In genomic region chr3:90384851-90385375, GRCm38 (mm10) we compare ENCODE assay signal across 31 mouse cellular contexts. TPM values are rescaled to one million over a fixed set of nuclear protein-coding genes. Genes with fewer than 3 reads are reported as not detected.
A peak's percentile ranks its signal among the peaks of the same experiment; 100 is the strongest.
DNase-seq lines count a peak whose midpoint lies in the region; ATAC-seq and TF ChIP-seq lines count a peak whose summit lies in the region.
"Had no signal": no experiment of that assay in that cellular context is flagged by ENCODE, and none has a peak within 500 bp of the region (broad histone marks: within the 10 kb centered on the region; RNA-seq: fewer than 3 reads in every experiment).

No protein-coding gene starts in this region.

- peak; percentile 36 for DNase-seq in kidney, adult 11 months
- DNase-seq in kidney, postnatal 36 days = no peak
- DNase-seq in embryonic facial prominence, embryonic 10.5 days (ENCODE audit: low spot score) = no peak
- DNase-seq in kidney, adult 8-10 months = peak; percentile 14 to 32
- DNase-seq in kidney, postnatal 0 days (ENCODE audit: low spot score) = peak; percentile 33
- DNase-seq in stomach, postnatal 0 days (ENCODE audit: low spot score) = no peak
- no peak for DNase-seq in c-Kit-positive CD71-positive TER-119-positive erythroid progenitor cells, embryonic 14.5 days (ENCODE audit: low spot score)
- DNase-seq in limb, embryonic 10.5 days (ENCODE audit: low spot score) = no peak
- DNase-seq: adrenal gland, adult 8-10 months; B cell, adult 2 months; cerebellum, adult 11 months; cerebellum, adult 9-10 months; cerebellum, postnatal 36 days; embryo, embryonic 11 days; gastrocnemius, postnatal 14 days; heart, adult 18-20 months; heart, postnatal 4 days; layer of hippocampus, postnatal 36 days; left cerebral cortex, postnatal 4 days; liver, embryonic 13.5 days; lung, adult 18-20 months; lung, postnatal 10 days had no signal

- no peak for TF ChIP-seq EP300 in stomach, postnatal 0 days (optimal IDR thresholded peaks at IDR 0.05)

- H3K9me3 ChIP-seq in embryonic facial prominence, embryonic 10.5 days = no peaks in the 10 kb centered on the region
- no peaks in the 10 kb centered on the region for H3K9me3 ChIP-seq in kidney, postnatal 0 days (replicated peaks; ENCODE audit: low read length)
- H3K9me3 ChIP-seq in stomach, postnatal 0 days (ENCODE audit: control insufficient read depth, low read length) = no peaks in the 10 kb centered on the region
- H3K9me3 ChIP-seq in limb, embryonic 10.5 days (replicated peaks) = no peaks in the 10 kb centered on the region
- H3K9me3 ChIP-seq: forebrain, embryonic 12.5 days; hindbrain, embryonic 13.5 days; limb, embryonic 15.5 days; liver, embryonic 13.5 days; midbrain, embryonic 10.5 days had no signal

- 66% methylated on average over 7 of the region's 7 CpGs for WGBS in embryonic facial prominence, embryonic 10.5 days
- 59% methylated on average over 7 of the region's 7 CpGs for WGBS in kidney, postnatal 0 days
- 25% methylated on average over 7 of the region's 7 CpGs for WGBS in stomach, postnatal 0 days
- 65% methylated on average over 7 of the region's 7 CpGs for WGBS in limb, embryonic 10.5 days

- no peak overlapping the region for H3K4me2 ChIP-seq in kidney, postnatal 0 days (ENCODE audit: low read length)
- no peak overlapping the region for H3K4me2 ChIP-seq in stomach, postnatal 0 days (replicated peaks; ENCODE audit: low read depth)
- H3K4me2 ChIP-seq: forebrain, embryonic 12.5 days; heart, embryonic 11.5 days; hindbrain, embryonic 13.5 days; limb, embryonic 15.5 days; liver, embryonic 13.5 days had no signal

- H3K9ac ChIP-seq in kidney, postnatal 0 days (ENCODE audit: low read depth, low read length) = no peak overlapping the region
- no peak overlapping the region; the same call in 1 of the 2 replicates for H3K9ac ChIP-seq in stomach, postnatal 0 days (ENCODE audit: low read length)
- H3K9ac ChIP-seq: forebrain, embryonic 12.5 days; hindbrain, embryonic 13.5 days; limb, embryonic 15.5 days; liver, embryonic 13.5 days had no signal

- H3K36me3 ChIP-seq in embryonic facial prominence, embryonic 10.5 days (replicated peaks) = peaks cover 41% of the 10 kb centered on the region
- H3K36me3 ChIP-seq in kidney, postnatal 0 days (ENCODE audit: insufficient read depth, low read length) = 0 out of 2 replicates have a peak, but pooled peaks cover 5% of the 10 kb centered on the region
- no peaks in the 10 kb centered on the region for H3K36me3 ChIP-seq in stomach, postnatal 0 days (ENCODE audit: control insufficient read depth, insufficient read depth, low read length)
- H3K36me3 ChIP-seq in limb, embryonic 10.5 days = peaks cover 41% of the 10 kb centered on the region
- H3K36me3 ChIP-seq: liver, embryonic 13.5 days had no signal

- no peak overlapping the region for H3K4me3 ChIP-seq in embryonic facial prominence, embryonic 10.5 days
- H3K4me3 ChIP-seq in kidney, postnatal 0 days (replicated peaks; ENCODE audit: low read depth, low read length) = no peak overlapping the region
- no peak overlapping the region for H3K4me3 ChIP-seq in stomach, postnatal 0 days (ENCODE audit: low read depth, low read length)
- no peak overlapping the region for H3K4me3 ChIP-seq in limb, embryonic 10.5 days
- H3K4me3 ChIP-seq: erythroblast, embryonic 14.5 days; forebrain, embryonic 12.5 days; hindbrain, embryonic 13.5 days; limb, embryonic 15.5 days; liver, embryonic 13.5 days; midbrain, embryonic 10.5 days had no signal

- H3K27me3 ChIP-seq in embryonic facial prominence, embryonic 10.5 days (replicated peaks; ENCODE audit: low read depth, poor library complexity, severe bottlenecking) = no peaks in the 10 kb centered on the region
- H3K27me3 ChIP-seq in kidney, postnatal 0 days (ENCODE audit: insufficient read depth, low read length) = no peaks in the 10 kb centered on the region
- no peaks in the 10 kb centered on the region for H3K27me3 ChIP-seq in stomach, postnatal 0 days (ENCODE audit: control insufficient read depth, insufficient read depth, low read length)
- H3K27me3 ChIP-seq in limb, embryonic 10.5 days (ENCODE audit: low read depth, poor library complexity, severe bottlenecking) = no peaks in the 10 kb centered on the region
- H3K27me3 ChIP-seq: hindbrain, embryonic 13.5 days; limb, embryonic 15.5 days had no signal

- no peak for TF ChIP-seq CTCF in kidney, postnatal 0 days (IDR thresholded peaks at IDR 0.05; ENCODE audit: low read depth)
- TF ChIP-seq CTCF in stomach, postnatal 0 days (IDR thresholded peaks at IDR 0.05; ENCODE audit: low read depth) = no peak

- H3K4me1 ChIP-seq in embryonic facial prominence, embryonic 10.5 days = peaks cover 61% of the 10 kb centered on the region
- H3K4me1 ChIP-seq in kidney, postnatal 0 days (replicated peaks; ENCODE audit: insufficient read depth, low read length) = peaks cover 10% of the 10 kb centered on the region; the same call in 1 of the 2 replicates
- no peaks in the 10 kb centered on the region for H3K4me1 ChIP-seq in stomach, postnatal 0 days (replicated peaks; ENCODE audit: control insufficient read depth, insufficient read depth)
- peaks cover 32% of the 10 kb centered on the region for H3K4me1 ChIP-seq in limb, embryonic 10.5 days

- no peak for ATAC-seq in kidney, postnatal 0 days (replicated peaks; ENCODE audit: low FRiP score, low read depth)
- no peak for ATAC-seq in stomach, postnatal 0 days (ENCODE audit: low FRiP score, low TSS enrichment)
- ATAC-seq: activated CD4-positive, CD25-positive, alpha-beta regulatory T cell, adult 4 months; intestine, embryonic 16.5 days; midbrain, embryonic 16.5 days had no signal

- 0 out of 2 replicates have a peak overlapping the region, but pooled peaks have one; percentile 24 for H3K27ac ChIP-seq in embryonic facial prominence, embryonic 10.5 days (replicated peaks)
- H3K27ac ChIP-seq in kidney, postnatal 0 days = peak overlapping the region; percentile 27; the same call in 1 of the 2 replicates
- no peak overlapping the region for H3K27ac ChIP-seq in stomach, postnatal 0 days (replicated peaks)
- no peak overlapping the region for H3K27ac ChIP-seq in limb, embryonic 10.5 days
- H3K27ac ChIP-seq: forebrain, embryonic 12.5 days; limb, embryonic 15.5 days; liver, embryonic 13.5 days; midbrain, embryonic 10.5 days had no signal

RNA-seq across cellular contexts. Expression of gene Slc27a3, which starts 4.8 kb away (rescaled TPM):
- 29.4 and 33.9 TPM in 2 replicates for polyA plus RNA-seq in embryonic facial prominence, embryonic 10.5 days (2016; fragmentation: Nextera tagmentation; extraction: Ambion mirVana)
- polyA plus RNA-seq in kidney, postnatal 0 days (2015; fragmentation: Nextera tagmentation; extraction: Ambion mirVana) = 15.1 and 16.1 TPM in 2 replicates
- 4.7 and 5.3 TPM in 2 replicates for polyA plus RNA-seq in stomach, postnatal 0 days (2015; fragmentation: Nextera tagmentation; extraction: Ambion mirVana)
- 37.4 and 41.9 TPM in 2 replicates for polyA plus RNA-seq in limb, embryonic 10.5 days (2016; fragmentation: Nextera tagmentation; extraction: Ambion mirVana)

RNA-seq across cellular contexts. Expression of gene Ints3, which starts 48.5 kb away (rescaled TPM):
- polyA plus RNA-seq in embryonic facial prominence, embryonic 10.5 days (2016; fragmentation: Nextera tagmentation; extraction: Ambion mirVana) = 42.8 and 46.3 TPM in 2 replicates
- 17.0 and 17.9 TPM in 2 replicates for polyA plus RNA-seq in kidney, postnatal 0 days (2015; fragmentation: Nextera tagmentation; extraction: Ambion mirVana)
- polyA plus RNA-seq in stomach, postnatal 0 days (2015; fragmentation: Nextera tagmentation; extraction: Ambion mirVana) = 9.2 and 9.7 TPM in 2 replicates
- 53.3 and 53.5 TPM in 2 replicates for polyA plus RNA-seq in limb, embryonic 10.5 days (2016; fragmentation: Nextera tagmentation; extraction: Ambion mirVana)

Comparison
In these comparisons a context has a peak if more than half of its experiments do, and no peak if none do; other contexts are left out.
1. DNase-seq: peak in kidney, adult 11 months (single experiment), kidney, adult 8-10 months (2 of 2) and kidney, postnatal 0 days (single experiment); none in kidney, postnatal 36 days (0 of 2), embryonic facial prominence, embryonic 10.5 days (single experiment), stomach, postnatal 0 days (single experiment), c-Kit-positive CD71-positive TER-119-positive erythroid progenitor cells, embryonic 14.5 days (single experiment) and limb, embryonic 10.5 days (single experiment).
2. H3K27ac ChIP-seq: peak in embryonic facial prominence, embryonic 10.5 days (single experiment) and kidney, postnatal 0 days (single experiment); none in stomach, postnatal 0 days (single experiment) and limb, embryonic 10.5 days (single experiment).